In the genomic region with DNA sequence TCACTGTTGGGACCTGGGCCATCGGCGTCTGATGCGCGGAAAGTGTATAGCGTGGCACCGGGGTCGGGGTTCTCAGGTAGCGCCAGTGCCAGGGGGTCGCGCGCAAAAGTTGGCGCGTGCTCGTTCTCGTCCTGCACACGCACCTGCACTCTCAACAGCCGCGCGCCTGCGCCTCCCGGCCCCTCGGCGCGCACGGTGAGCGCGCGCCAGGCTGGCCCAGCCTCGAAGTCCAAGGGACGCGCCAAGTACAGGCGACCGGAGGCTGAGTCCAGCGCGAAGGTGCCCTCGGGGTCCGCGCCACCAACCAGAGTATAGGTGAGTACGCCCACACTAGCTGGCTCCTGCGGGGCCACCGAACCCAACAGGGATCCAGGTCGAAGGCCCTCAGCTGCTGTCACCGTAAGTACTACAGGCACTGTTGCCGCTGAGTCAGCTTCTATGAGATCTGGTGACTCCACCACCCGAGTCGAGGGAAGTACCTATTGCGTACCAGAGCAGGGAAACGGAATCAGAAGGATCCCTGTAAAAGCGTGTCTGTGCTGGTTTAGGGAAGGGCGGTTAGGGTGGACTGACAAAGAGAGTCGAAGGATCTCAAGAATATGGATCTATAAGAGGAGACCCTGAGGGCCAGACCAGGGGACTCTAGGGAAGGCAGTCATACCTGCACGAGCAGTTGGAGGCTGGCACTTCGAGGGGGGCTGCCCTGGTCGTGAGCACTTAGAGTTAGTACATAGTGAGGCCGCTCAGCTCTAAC, we compare ENCODE assay signal across 8 mouse cellular contexts. TPM values are rescaled to one million over a fixed set of nuclear protein-coding genes. Genes with fewer than 3 reads are reported as not detected.
DNase-seq lines count a peak whose midpoint lies in the region; ATAC-seq and TF ChIP-seq lines count a peak whose summit lies in the region.

No protein-coding gene starts in this region.

- no peak for TF ChIP-seq EP300 in ES-Bruce4 (IDR thresholded peaks at IDR 0.05; ENCODE audit: insufficient read depth, low read depth, low read length)

- TF ChIP-seq POLR2A in ES-Bruce4 (IDR thresholded peaks at IDR 0.05; ENCODE audit: insufficient read depth, low read length): no peak
- TF ChIP-seq POLR2A in thymus, adult 2 months (IDR thresholded peaks at IDR 0.05; ENCODE audit: control insufficient read depth, extremely low read depth, insufficient read depth, low read length, poor library complexity): no peak

- intact Hi-C loops in heart, postnatal 36 days (cut with DNase I): no loop called here

- DNase-seq in heart, postnatal 36 days: no peak
- no peak for DNase-seq in embryonic facial prominence, embryonic 14.5 days (ENCODE audit: low spot score)
- no peak for DNase-seq in urinary bladder, adult 18-20 months (ENCODE audit: low spot score in 2 of 2)
- no peak for DNase-seq in thymus, adult 2 months

- H3K36me3 ChIP-seq in heart, embryonic 15.5 days: peaks cover 17% of the 10 kb centered on the region; the same call in 1 of the 2 replicates
- H3K36me3 ChIP-seq in ES-Bruce4 (ENCODE audit: control insufficient read depth, insufficient read depth, low read length, poor library complexity, severe bottlenecking): no peaks in the 10 kb centered on the region
- H3K36me3 ChIP-seq in embryonic facial prominence, embryonic 14.5 days (ENCODE audit: control insufficient read depth, insufficient read depth, low read length): peaks cover 87% of the 10 kb centered on the region
- H3K36me3 ChIP-seq in liver, embryonic 16.5 days (ENCODE audit: control insufficient read depth, insufficient read depth): no peaks in the 10 kb centered on the region; the same call in 1 of the 2 replicates
- no peaks in the 10 kb centered on the region for H3K36me3 ChIP-seq in thymus, adult 2 months (ENCODE audit: control insufficient read depth, insufficient read depth, low read length)

- 35% methylated on average over 55 of the region's 55 CpGs for WGBS in heart, embryonic 15.5 days
- 44% methylated on average over 51 of the region's 55 CpGs for WGBS in embryonic facial prominence, embryonic 14.5 days
- 15% methylated on average over 55 of the region's 55 CpGs for WGBS in liver, embryonic 16.5 days (ENCODE audit: insufficient replicate concordance)
- 57% methylated on average over 55 of the region's 55 CpGs for WGBS in thymus, adult 2 months

- H3K4me2 ChIP-seq in heart, embryonic 15.5 days: peak overlapping the region; percentile 79
- H3K4me2 ChIP-seq in embryonic facial prominence, embryonic 14.5 days (ENCODE audit: low read depth, low read length): peak overlapping the region; percentile 26; the same call in 1 of the 2 replicates
- peak overlapping the region; percentile 61 for H3K4me2 ChIP-seq in liver, embryonic 16.5 days (ENCODE audit: low read depth, low read length)

- H3K4me1 ChIP-seq in heart, embryonic 15.5 days (replicated peaks): peaks cover 11% of the 10 kb centered on the region
- no peaks in the 10 kb centered on the region for H3K4me1 ChIP-seq in ES-Bruce4 (ENCODE audit: control insufficient read depth, insufficient read depth, low read length)
- no peaks in the 10 kb centered on the region for H3K4me1 ChIP-seq in embryonic facial prominence, embryonic 14.5 days (ENCODE audit: control insufficient read depth, insufficient read depth, low read length)
- no peaks in the 10 kb centered on the region; the same call in 1 of the 2 replicates for H3K4me1 ChIP-seq in liver, embryonic 16.5 days (ENCODE audit: control insufficient read depth, low read depth, low read length)
- no peaks in the 10 kb centered on the region for H3K4me1 ChIP-seq in thymus, adult 2 months (replicated peaks; ENCODE audit: control insufficient read depth, insufficient read depth, low read length)

- no peaks in the 10 kb centered on the region for H3K9me3 ChIP-seq in heart, embryonic 15.5 days (replicated peaks)
- H3K9me3 ChIP-seq in ES-Bruce4 (replicated peaks; ENCODE audit: control insufficient read depth, insufficient read depth, low read length, poor library complexity, severe bottlenecking): no peaks in the 10 kb centered on the region
- no peaks in the 10 kb centered on the region for H3K9me3 ChIP-seq in embryonic facial prominence, embryonic 14.5 days (ENCODE audit: control insufficient read depth, low read length)
- no peaks in the 10 kb centered on the region for H3K9me3 ChIP-seq in liver, embryonic 16.5 days (replicated peaks; ENCODE audit: control insufficient read depth, low read length)

- 0 out of 2 replicates have a peak, but pooled peaks have one; percentile 13 for ATAC-seq in heart, embryonic 15.5 days (replicated peaks; ENCODE audit: insufficient number of reproducible peaks, insufficient read depth, low FRiP score, low read depth)
- ATAC-seq in embryonic facial prominence, embryonic 14.5 days (ENCODE audit: low read depth): peak; percentile 8; the same call in 1 of the 2 replicates
- peak; percentile 22; the same call in 1 of the 2 replicates for ATAC-seq in liver, embryonic 16.5 days (ENCODE audit: low read depth)
- ATAC-seq in monocyte, adult 5-6 weeks (replicated peaks; ENCODE audit: insufficient number of reproducible peaks, low FRiP score, low TSS enrichment, poor library complexity, severe bottlenecking): no peak

- no peak overlapping the region for H3K27ac ChIP-seq in heart, embryonic 15.5 days
- no peak overlapping the region for H3K27ac ChIP-seq in ES-Bruce4 (ENCODE audit: insufficient read depth, low read length)
- no peak overlapping the region for H3K27ac ChIP-seq in embryonic facial prominence, embryonic 14.5 days (replicated peaks; ENCODE audit: low read depth, low read length)
- no peak overlapping the region for H3K27ac ChIP-seq in liver, embryonic 16.5 days (ENCODE audit: low read length)
- no peak overlapping the region for H3K27ac ChIP-seq in thymus, adult 2 months (ENCODE audit: control insufficient read depth, insufficient read depth, low read length)

- H3K27me3 ChIP-seq in heart, embryonic 15.5 days: peaks cover 27% of the 10 kb centered on the region
- H3K27me3 ChIP-seq in ES-Bruce4 (ENCODE audit: control insufficient read depth, insufficient read depth, low read length, poor library complexity, severe bottlenecking): no peaks in the 10 kb centered on the region; the same call in 1 of the 2 replicates
- no peaks in the 10 kb centered on the region for H3K27me3 ChIP-seq in embryonic facial prominence, embryonic 14.5 days (replicated peaks; ENCODE audit: control insufficient read depth, insufficient read depth, low read length)
- H3K27me3 ChIP-seq in liver, embryonic 16.5 days (ENCODE audit: control insufficient read depth, insufficient read depth, low read depth, low read length): peaks cover 14% of the 10 kb centered on the region
- no peaks in the 10 kb centered on the region for H3K27me3 ChIP-seq in thymus, adult 2 months (ENCODE audit: control insufficient read depth, insufficient read depth, low read length)

- H3K4me3 ChIP-seq in heart, embryonic 15.5 days: peak overlapping the region; percentile 44
- peak overlapping the region; percentile 39 for H3K4me3 ChIP-seq in ES-Bruce4 (ENCODE audit: low read depth, low read length)
- H3K4me3 ChIP-seq in embryonic facial prominence, embryonic 14.5 days (ENCODE audit: low read depth, low read length): no peak overlapping the region
- H3K4me3 ChIP-seq in liver, embryonic 16.5 days (ENCODE audit: low read depth, low read length): peak overlapping the region; percentile 42
- H3K4me3 ChIP-seq in thymus, adult 2 months (ENCODE audit: control insufficient read depth, insufficient read depth, low read length): no peak overlapping the region

- no peak for TF ChIP-seq CTCF in ES-Bruce4 (IDR thresholded peaks at IDR 0.05; ENCODE audit: low read depth, low read length)
- TF ChIP-seq CTCF in thymus, adult 2 months (IDR thresholded peaks at IDR 0.05; ENCODE audit: borderline replicate concordance, control insufficient read depth, extremely low read depth, insufficient read depth, low read length, poor library complexity): no peak

- H3K9ac ChIP-seq in heart, embryonic 15.5 days: no peak overlapping the region
- no peak overlapping the region for H3K9ac ChIP-seq in ES-Bruce4 (ENCODE audit: low read depth, poor library complexity, severe bottlenecking)
- H3K9ac ChIP-seq in embryonic facial prominence, embryonic 14.5 days (ENCODE audit: low read depth, low read length): no peak overlapping the region
- no peak overlapping the region for H3K9ac ChIP-seq in liver, embryonic 16.5 days (ENCODE audit: low read depth, low read length)

RNA-seq across cellular contexts. Expression of gene Tpp1, which starts 10.7 kb away (rescaled TPM):
- 72.8 and 77.1 TPM in 2 replicates for polyA plus RNA-seq in heart, embryonic 15.5 days (2015; fragmentation: Nextera tagmentation; extraction: Ambion mirVana)
- 10 to 100 TPM; 44.7 to 47.5 TPM for total RNA-seq in heart, postnatal 36 days (2021)
- 68.2 and 74.8 TPM in 2 replicates for polyA plus RNA-seq in ES-Bruce4 (2011; ENCODE audit: insufficient read depth, insufficient read length, low read depth, missing spikeins)
- polyA plus RNA-seq in embryonic facial prominence, embryonic 14.5 days (2014; fragmentation: Nextera tagmentation; extraction: Ambion mirVana): 79.6 and 80.6 TPM in 2 replicates
- 65.0 and 73.5 TPM in 2 replicates for polyA plus RNA-seq in liver, embryonic 16.5 days (2015; fragmentation: Nextera tagmentation; extraction: Ambion mirVana)
- polyA plus RNA-seq in thymus, adult 2 months (2012; rRNA removed): 134 and 153 TPM in 2 replicates
- 13.5 to 25.3 TPM (median 22.9 TPM) in 3 replicates for total RNA-seq in monocyte, adult 5-6 weeks (2017)

RNA-seq across cellular contexts. Expression of gene Taf10, which starts 18.5 kb away (rescaled TPM):
- polyA plus RNA-seq in heart, embryonic 15.5 days (2015; fragmentation: Nextera tagmentation; extraction: Ambion mirVana): 90.0 and 105 TPM in 2 replicates
- total RNA-seq in heart, postnatal 36 days (2021): 100 to 1,000 TPM in 1 of 2 experiments, 10 to 100 TPM in 1; 97.5 to 100 TPM
- polyA plus RNA-seq in ES-Bruce4 (2011; ENCODE audit: insufficient read depth, insufficient read length, low read depth, missing spikeins): 208 and 210 TPM in 2 replicates
- 163 and 166 TPM in 2 replicates for polyA plus RNA-seq in embryonic facial prominence, embryonic 14.5 days (2014; fragmentation: Nextera tagmentation; extraction: Ambion mirVana)
- polyA plus RNA-seq in liver, embryonic 16.5 days (2015; fragmentation: Nextera tagmentation; extraction: Ambion mirVana): 82.4 and 84.8 TPM in 2 replicates
- 553 and 667 TPM in 2 replicates for polyA plus RNA-seq in thymus, adult 2 months (2012; rRNA removed)
- total RNA-seq in monocyte, adult 5-6 weeks (2017): 113 to 187 TPM (median 117 TPM) in 3 replicates

RNA-seq across cellular contexts. Expression of gene Dchs1, which starts 24.8 kb away (rescaled TPM):
- 3.4 and 5.9 TPM in 2 replicates for polyA plus RNA-seq in heart, embryonic 15.5 days (2015; fragmentation: Nextera tagmentation; extraction: Ambion mirVana)
- 1 to 10 TPM; 8.6 to 9.8 TPM for total RNA-seq in heart, postnatal 36 days (2021)
- 0.37 and 0.55 TPM in 2 replicates for polyA plus RNA-seq in ES-Bruce4 (2011; ENCODE audit: insufficient read depth, insufficient read length, low read depth, missing spikeins)
- polyA plus RNA-seq in embryonic facial prominence, embryonic 14.5 days (2014; fragmentation: Nextera tagmentation; extraction: Ambion mirVana): 21.2 and 24.1 TPM in 2 replicates
- 0.77 and 0.91 TPM in 2 replicates for polyA plus RNA-seq in liver, embryonic 16.5 days (2015; fragmentation: Nextera tagmentation; extraction: Ambion mirVana)
- polyA plus RNA-seq in thymus, adult 2 months (2012; rRNA removed): 2.0 and 2.1 TPM in 2 replicates
- not detected in 3 replicates for total RNA-seq in monocyte, adult 5-6 weeks (2017)

RNA-seq across cellular contexts. Expression of gene Rrp8, which starts 25.5 kb away (rescaled TPM):
- 18.7 and 23.2 TPM in 2 replicates for polyA plus RNA-seq in heart, embryonic 15.5 days (2015; fragmentation: Nextera tagmentation; extraction: Ambion mirVana)
- total RNA-seq in heart, postnatal 36 days (2021): 10 to 100 TPM; 10.1 to 11.2 TPM
- polyA plus RNA-seq in ES-Bruce4 (2011; ENCODE audit: insufficient read depth, insufficient read length, low read depth, missing spikeins): 31.9 and 33.6 TPM in 2 replicates
- 30.9 and 31.2 TPM in 2 replicates for polyA plus RNA-seq in embryonic facial prominence, embryonic 14.5 days (2014; fragmentation: Nextera tagmentation; extraction: Ambion mirVana)
- 11.0 and 11.5 TPM in 2 replicates for polyA plus RNA-seq in liver, embryonic 16.5 days (2015; fragmentation: Nextera tagmentation; extraction: Ambion mirVana)
- polyA plus RNA-seq in thymus, adult 2 months (2012; rRNA removed): 16.3 and 17.1 TPM in 2 replicates
- 9.4 to 15.5 TPM (median 14.7 TPM) in 3 replicates for total RNA-seq in monocyte, adult 5-6 weeks (2017)

RNA-seq across cellular contexts. Expression of gene Ilk, which starts 26.3 kb away (rescaled TPM):
- 354 and 399 TPM in 2 replicates for polyA plus RNA-seq in heart, embryonic 15.5 days (2015; fragmentation: Nextera tagmentation; extraction: Ambion mirVana)
- 10 to 100 TPM; 95.1 to 98.9 TPM for total RNA-seq in heart, postnatal 36 days (2021)
- 90.9 and 107 TPM in 2 replicates for polyA plus RNA-seq in ES-Bruce4 (2011; ENCODE audit: insufficient read depth, insufficient read length, low read depth, missing spikeins)
- 418 and 440 TPM in 2 replicates for polyA plus RNA-seq in embryonic facial prominence, embryonic 14.5 days (2014; fragmentation: Nextera tagmentation; extraction: Ambion mirVana)
- 114 and 116 TPM in 2 replicates for polyA plus RNA-seq in liver, embryonic 16.5 days (2015; fragmentation: Nextera tagmentation; extraction: Ambion mirVana)
- polyA plus RNA-seq in thymus, adult 2 months (2012; rRNA removed): 179 and 182 TPM in 2 replicates
- total RNA-seq in monocyte, adult 5-6 weeks (2017): 105 to 145 TPM (median 128 TPM) in 3 replicates

Comparison
In these comparisons a context has a peak if more than half of its experiments do, and no peak if none do; other contexts are left out.
1. H3K4me2 ChIP-seq: peak in every context shown above with its lines; median percentile 79 in heart, embryonic 15.5 days; 61 in liver, embryonic 16.5 days; 26 in embryonic facial prominence, embryonic 14.5 days.
2. H3K4me3 ChIP-seq: peak in heart, embryonic 15.5 days (single experiment), ES-Bruce4 (single experiment) and liver, embryonic 16.5 days (single experiment); none in embryonic facial prominence, embryonic 14.5 days (single experiment) and thymus, adult 2 months (single experiment).